Mouse (Mus musculus) kidney, adult 2 months (tissue): ENCODE measurements at regions not wholly inside any gene's neighbourhood (a gene's known extent, or its start where the extent isn't known, plus 50 kb on each side); places are given as distances from the start of the nearest gene placed in this dataset.

Experiments used
- CTCF ChIP-seq: fragments of 200-500 bp; conservative IDR thresholded peaks from 2 replicates; pipeline ENCODE4 v1.5.1; 2011; ENCODE audit warnings: low read depth, mild to moderate bottlenecking, control low read depth, low read length, moderate library complexity, mixed read lengths; ENCODE audit not compliant: insufficient read depth, insufficient read length
- POLR2A ChIP-seq: fragments of 200-500 bp; IDR thresholded peaks from one replicate; pipeline ENCODE4 v1.6.1; 2011; ENCODE audit warnings: low read depth, low read length, control low read depth

- TF ChIP-seq CTCF (no peak), POLR2A (no peak)
Observed at GRCm38 (mm10) chr13:25754515-25755105, 484.3 kb upstream of the Nrsn1 start.
